Mouse (Mus musculus): Measurements from ENCODE around the gene Enc1. TPM values are rescaled to one million over a fixed set of nuclear protein-coding genes. Genes with fewer than 3 reads are reported as not detected.

Enc1 gene
- polyA plus RNA-seq, 1 experiment from 2014 or later: 0.75 TPM

DNA sequence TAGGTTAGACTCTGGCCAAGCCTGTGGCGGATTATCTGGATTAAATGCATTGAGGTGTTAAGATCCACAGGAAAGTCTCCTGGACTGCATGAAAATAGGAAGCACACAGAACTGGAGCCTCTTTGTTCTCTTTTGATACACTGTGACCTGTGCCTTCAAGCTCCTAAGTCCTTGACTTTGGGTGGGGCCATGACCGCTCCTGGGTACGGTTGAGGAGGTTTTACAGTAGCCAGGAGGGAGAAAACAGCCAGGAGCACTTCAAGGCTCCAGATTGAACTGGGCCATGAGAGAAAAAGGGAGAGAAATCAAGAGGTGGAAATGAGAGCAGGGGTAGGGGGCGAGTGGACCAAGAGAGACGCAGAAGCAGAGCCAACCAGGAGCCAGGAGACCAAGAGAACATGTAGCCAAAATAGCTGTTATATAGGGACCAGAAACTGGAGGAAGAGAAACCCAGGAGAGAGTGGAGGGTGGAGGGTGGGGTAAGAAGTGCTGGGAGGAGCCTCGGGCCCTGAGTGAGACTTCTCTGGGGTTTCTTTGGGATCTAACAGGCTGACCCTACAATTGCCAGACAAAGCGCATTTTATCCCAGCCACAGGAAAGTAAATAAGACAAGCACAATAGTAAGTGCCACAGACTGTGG is 33.3 kb upstream of the Enc1 start:
- DNase-seq (no peak), ATAC-seq (ENCODE audit: low read depth) (no peak)
- Histone ChIP-seq H3K27ac (no peak overlapping the region), H3K36me3 (no peaks in the 10 kb centered on the region), H3K4me1 (replicated peaks) (peaks cover 16% of the 10 kb centered on the region), H3K27me3 (no peaks in the 10 kb centered on the region), H3K9ac (no peak overlapping the region), H3K9me3 (replicated peaks) (no peaks in the 10 kb centered on the region), H3K4me2 (no peak overlapping the region), H3K4me3 (replicated peaks) (no peak overlapping the region)
- WGBS (ENCODE audit: insufficient replicate concordance): 70% methylated on average over 7 of the region's 7 CpGs

DNA sequence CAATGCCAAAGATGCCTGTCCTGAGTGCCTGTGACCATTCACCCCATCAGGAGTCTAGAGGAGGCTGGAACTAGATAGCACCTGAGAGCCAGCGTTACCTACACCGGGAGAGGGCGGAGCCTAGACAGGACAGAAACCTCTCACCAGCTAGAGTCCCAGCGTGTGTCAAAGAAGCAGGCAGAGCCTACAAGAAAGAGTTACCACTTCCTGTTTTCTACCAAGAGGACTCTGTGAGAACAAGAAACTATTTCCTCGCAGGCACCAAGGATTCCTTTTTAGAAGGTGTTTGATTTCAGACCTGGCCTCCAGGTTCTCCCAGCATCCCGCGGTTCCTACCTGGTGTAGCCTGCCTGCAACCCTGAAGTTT is 32.8 kb upstream of the Enc1 start:
- DNase-seq (no peak), ATAC-seq (ENCODE audit: low read depth) (no peak)
- H3K4me3 ChIP-seq (replicated peaks): no peak overlapping the region
- no peak overlapping the region for H3K4me2 ChIP-seq
- no peaks in the 10 kb centered on the region for H3K27me3 ChIP-seq
- no peaks in the 10 kb centered on the region for H3K9me3 ChIP-seq (replicated peaks)
- WGBS (ENCODE audit: insufficient replicate concordance): 35% methylated on average over 7 of the region's 7 CpGs
- H3K4me1 ChIP-seq (replicated peaks): peaks cover 16% of the 10 kb centered on the region
- no peak overlapping the region for H3K27ac ChIP-seq
- H3K9ac ChIP-seq: no peak overlapping the region
- no peaks in the 10 kb centered on the region for H3K36me3 ChIP-seq

DNA sequence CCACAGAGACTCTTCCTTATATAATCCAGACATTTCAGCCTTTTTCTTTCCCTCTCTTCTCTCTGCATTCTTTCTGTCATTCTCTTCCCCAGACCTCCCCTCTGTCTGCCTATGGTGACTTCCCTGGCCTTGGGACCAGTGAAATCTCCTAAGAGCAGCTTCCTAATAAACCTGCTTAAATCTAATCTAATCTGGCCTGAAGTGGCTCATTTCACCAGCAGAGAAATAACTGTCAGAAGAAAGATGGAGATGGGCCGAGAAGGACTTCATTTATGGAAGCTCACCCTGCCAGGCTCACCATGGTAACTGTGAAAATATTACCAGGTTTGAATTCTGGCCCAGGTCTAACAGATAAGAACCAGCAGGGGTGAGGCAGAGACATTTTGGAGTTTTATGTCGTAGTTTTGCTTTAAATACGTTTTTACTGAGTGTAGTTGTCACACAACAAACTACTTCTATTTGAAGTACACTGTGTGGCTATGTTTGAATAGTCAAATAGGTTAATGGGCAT is 32.4 kb upstream of the Enc1 start:
- H3K27ac ChIP-seq: no peak overlapping the region
- DNase-seq (no peak), ATAC-seq (ENCODE audit: low read depth) (no peak)
- H3K9me3 ChIP-seq (replicated peaks): no peaks in the 10 kb centered on the region
- H3K36me3 ChIP-seq: no peaks in the 10 kb centered on the region
- WGBS (ENCODE audit: insufficient replicate concordance): 35% methylated on average over 3 of the region's 3 CpGs
- H3K4me1 ChIP-seq (replicated peaks): peaks cover 16% of the 10 kb centered on the region
- no peak overlapping the region for H3K4me2 ChIP-seq
- H3K27me3 ChIP-seq: no peaks in the 10 kb centered on the region
- no peak overlapping the region for H3K4me3 ChIP-seq (replicated peaks)
- H3K9ac ChIP-seq: no peak overlapping the region

DNA sequence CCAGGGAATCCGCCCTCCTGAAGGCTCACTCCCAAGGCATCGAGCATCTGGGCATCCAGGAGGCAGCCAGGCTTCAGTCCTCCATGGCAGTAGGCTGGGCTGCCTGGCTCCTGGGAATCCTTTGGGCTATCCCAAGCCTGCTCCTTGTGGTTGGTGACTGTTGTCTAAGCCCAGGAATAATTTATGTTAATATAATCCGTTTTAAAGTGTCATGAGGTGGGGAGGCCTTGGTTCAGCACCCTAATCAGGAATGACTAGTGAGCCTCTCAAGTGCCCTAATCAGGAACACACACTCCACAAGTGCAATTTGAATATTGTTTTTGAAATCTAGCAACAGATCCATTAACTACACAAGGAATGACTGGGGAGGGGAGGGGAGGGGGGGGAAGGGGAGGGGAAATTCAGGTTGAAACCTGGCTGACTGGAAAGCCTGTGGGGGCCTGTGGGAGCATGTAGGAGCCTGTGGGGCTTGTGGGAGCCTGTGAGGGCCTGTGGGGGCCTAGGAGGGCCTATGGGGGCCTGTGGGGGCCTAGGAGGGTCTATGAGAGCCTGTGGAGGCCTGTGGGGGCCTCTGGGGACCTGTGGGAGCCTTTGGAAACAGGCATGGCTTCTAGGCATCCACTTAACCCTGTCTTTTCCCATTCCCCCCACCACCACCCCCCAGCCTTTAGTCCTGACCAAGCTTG is 26.2 kb upstream of the Enc1 start:
- Histone ChIP-seq H3K4me3 (replicated peaks) (no peak overlapping the region), H3K36me3 (no peaks in the 10 kb centered on the region), H3K9me3 (replicated peaks) (no peaks in the 10 kb centered on the region), H3K4me2 (no peak overlapping the region), H3K9ac (no peak overlapping the region), H3K27me3 (no peaks in the 10 kb centered on the region), H3K27ac (no peak overlapping the region), H3K4me1 (replicated peaks) (no peaks in the 10 kb centered on the region)
- whole genome bisulfite sequencing (ENCODE audit: insufficient replicate concordance): 58% methylated on average over 3 of the region's 3 CpGs
- DNase-seq (no peak), ATAC-seq (ENCODE audit: low read depth) (no peak)

DNA sequence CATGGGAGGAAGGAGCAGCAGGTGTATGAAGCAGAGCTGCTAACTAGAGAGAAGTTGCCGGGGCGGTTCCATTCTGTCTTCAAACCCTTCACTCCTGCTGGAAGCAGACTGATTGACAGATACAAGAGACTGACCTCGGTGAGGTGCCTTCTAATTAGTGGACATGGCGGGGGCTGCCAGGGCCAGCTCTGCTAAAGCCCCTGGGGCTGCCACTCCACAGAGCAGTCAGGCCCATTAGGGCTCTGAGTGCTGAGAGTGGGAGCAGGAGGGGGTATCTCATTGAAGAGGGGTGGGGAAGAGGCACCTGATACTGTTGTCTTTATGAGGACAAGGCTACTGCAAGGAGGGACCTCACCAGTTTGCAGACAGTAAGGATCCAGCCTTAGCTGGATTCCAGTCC is 25.3 kb upstream of the Enc1 start:
- 62% methylated on average over 4 of the region's 4 CpGs for WGBS (ENCODE audit: insufficient replicate concordance)
- ATAC-seq (ENCODE audit: low read depth) (no peak), DNase-seq (no peak)
- no peak overlapping the region for H3K27ac ChIP-seq
- no peak overlapping the region for H3K4me3 ChIP-seq (replicated peaks)
- no peaks in the 10 kb centered on the region for H3K9me3 ChIP-seq (replicated peaks)
- H3K36me3 ChIP-seq: no peaks in the 10 kb centered on the region
- no peak overlapping the region for H3K4me2 ChIP-seq
- no peaks in the 10 kb centered on the region for H3K4me1 ChIP-seq (replicated peaks)
- no peak overlapping the region for H3K9ac ChIP-seq
- H3K27me3 ChIP-seq: no peaks in the 10 kb centered on the region

DNA sequence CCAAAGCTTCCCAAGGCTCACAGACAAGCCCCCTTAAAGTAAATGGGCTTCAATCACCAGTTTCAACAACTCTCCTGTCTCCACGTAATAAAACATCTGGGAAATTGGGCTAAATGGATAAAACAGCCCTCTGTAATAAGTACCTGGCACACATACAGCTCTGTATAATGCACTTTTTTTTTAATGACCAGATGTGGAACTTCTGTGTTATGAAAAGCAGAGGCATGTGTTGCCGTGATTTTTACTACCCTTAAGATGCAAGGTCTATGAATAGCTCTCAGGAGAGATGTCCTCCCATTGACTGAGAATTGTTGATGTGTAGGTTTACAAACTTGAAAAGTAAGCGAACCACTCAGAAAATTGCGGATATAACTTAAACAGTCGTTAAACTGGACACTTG is 24.7 kb upstream of the Enc1 start:
- Histone ChIP-seq H3K36me3 (no peaks in the 10 kb centered on the region), H3K27me3 (no peaks in the 10 kb centered on the region), H3K9me3 (replicated peaks) (no peaks in the 10 kb centered on the region), H3K4me1 (replicated peaks) (no peaks in the 10 kb centered on the region), H3K4me3 (replicated peaks) (no peak overlapping the region), H3K4me2 (no peak overlapping the region), H3K27ac (no peak overlapping the region), H3K9ac (no peak overlapping the region)
- WGBS (ENCODE audit: insufficient replicate concordance): 57% methylated on average over 5 of the region's 5 CpGs
- ATAC-seq (ENCODE audit: low read depth): no peak
- no peak for DNase-seq

DNA sequence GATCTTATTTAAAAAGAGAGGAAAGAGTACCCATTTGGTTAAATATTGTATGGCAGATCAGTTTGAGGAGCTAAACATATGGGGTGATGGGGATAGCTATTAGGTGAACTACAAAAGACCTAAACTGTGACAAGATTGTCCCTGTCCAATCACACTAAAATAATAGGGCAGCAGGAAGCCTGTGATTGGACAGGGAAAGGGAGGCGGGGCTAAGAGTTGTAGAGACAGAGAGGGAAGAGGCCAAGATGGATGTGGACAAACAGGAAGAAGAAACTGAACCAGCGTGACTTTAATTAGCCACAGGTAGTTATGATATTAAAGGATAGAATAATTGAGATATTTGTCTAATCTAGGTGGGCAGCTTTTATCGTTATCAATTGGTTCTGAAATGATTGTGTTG is 20.9 kb upstream of the Enc1 start:
- no peaks in the 10 kb centered on the region for H3K36me3 ChIP-seq
- no peak for DNase-seq
- no peak overlapping the region for H3K27ac ChIP-seq
- H3K4me3 ChIP-seq (replicated peaks): no peak overlapping the region
- no peaks in the 10 kb centered on the region; the same call in 1 of the 2 replicates for H3K4me1 ChIP-seq (replicated peaks)
- WGBS (ENCODE audit: insufficient replicate concordance): 78% methylated on average over 3 of the region's 3 CpGs
- no peak overlapping the region for H3K4me2 ChIP-seq
- H3K9me3 ChIP-seq (replicated peaks): no peaks in the 10 kb centered on the region
- no peak for ATAC-seq (ENCODE audit: low read depth)
- no peak overlapping the region for H3K9ac ChIP-seq
- no peaks in the 10 kb centered on the region for H3K27me3 ChIP-seq

DNA sequence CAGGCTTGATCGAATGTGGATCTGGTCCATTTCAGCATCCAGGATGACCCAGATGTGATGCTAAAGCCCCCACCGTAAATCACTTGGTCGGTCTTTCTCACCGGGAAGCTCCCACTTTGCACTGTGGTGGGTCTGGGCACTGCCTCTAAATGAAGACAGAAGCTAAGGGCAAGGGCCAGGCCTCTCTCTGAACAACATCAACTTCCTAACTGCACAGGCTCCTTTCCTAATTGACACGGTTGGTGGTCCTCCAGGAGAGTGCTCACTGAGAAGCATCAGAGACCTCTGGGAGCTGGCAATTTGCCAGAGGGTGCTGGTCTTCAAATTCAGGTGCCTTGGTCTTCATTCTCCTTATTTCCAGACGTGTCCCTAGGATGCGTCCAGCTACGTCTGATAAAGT is 17.0 kb upstream of the Enc1 start:
- 65% methylated on average over 8 of the region's 8 CpGs for WGBS (ENCODE audit: insufficient replicate concordance)
- no peaks in the 10 kb centered on the region; the same call in 1 of the 2 replicates for H3K4me1 ChIP-seq (replicated peaks)
- no peaks in the 10 kb centered on the region for H3K27me3 ChIP-seq
- peak; percentile 16; the same call in 1 of the 2 replicates for ATAC-seq (ENCODE audit: low read depth)
- no peaks in the 10 kb centered on the region for H3K36me3 ChIP-seq
- no peaks in the 10 kb centered on the region for H3K9me3 ChIP-seq (replicated peaks)
- H3K9ac ChIP-seq: no peak overlapping the region
- no peak overlapping the region for H3K27ac ChIP-seq
- no peak overlapping the region for H3K4me2 ChIP-seq
- no peak for DNase-seq
- no peak overlapping the region for H3K4me3 ChIP-seq (replicated peaks)

DNA sequence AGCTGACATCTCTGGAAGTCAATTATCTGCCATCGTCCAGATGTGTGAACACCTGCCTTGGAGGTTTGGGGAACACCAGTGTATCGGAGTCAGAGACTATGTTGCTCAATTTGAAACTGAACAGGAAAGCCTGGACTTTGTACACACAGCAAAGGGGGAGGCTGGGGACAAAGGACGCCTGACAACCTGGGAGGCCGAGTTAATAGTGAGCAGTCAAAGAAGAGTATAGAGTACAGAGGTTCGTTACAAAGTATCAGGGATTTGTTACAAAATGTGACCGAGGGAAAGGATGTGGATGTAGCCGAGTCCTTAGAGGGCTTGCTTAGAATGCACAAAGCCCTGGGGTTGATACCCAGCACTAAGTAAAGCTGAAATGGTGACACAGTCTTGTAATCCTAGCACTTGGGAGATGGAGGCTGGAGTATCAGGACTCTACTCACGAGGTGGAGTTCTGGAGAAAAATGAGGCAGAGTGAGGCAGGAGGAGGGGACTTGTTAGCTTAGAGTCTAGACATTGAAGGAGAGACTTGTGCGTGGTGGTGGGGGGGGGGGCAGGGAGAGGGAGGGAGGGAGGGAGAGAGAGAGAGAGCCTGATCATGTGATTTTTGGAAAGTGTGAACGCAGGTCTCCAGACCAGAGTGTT is 16.4 kb upstream of the Enc1 start:
- no peaks in the 10 kb centered on the region for H3K9me3 ChIP-seq (replicated peaks)
- no peak overlapping the region for H3K9ac ChIP-seq
- 49% methylated on average over 10 of the region's 10 CpGs for WGBS (ENCODE audit: insufficient replicate concordance)
- ATAC-seq (ENCODE audit: low read depth): peak; percentile 81
- H3K27me3 ChIP-seq: no peaks in the 10 kb centered on the region
- no peaks in the 10 kb centered on the region; the same call in 1 of the 2 replicates for H3K4me1 ChIP-seq (replicated peaks)
- H3K36me3 ChIP-seq: no peaks in the 10 kb centered on the region
- H3K4me3 ChIP-seq (replicated peaks): no peak overlapping the region
- H3K4me2 ChIP-seq: no peak overlapping the region
- DNase-seq: no peak
- peak overlapping the region; percentile 56 for H3K27ac ChIP-seq

DNA sequence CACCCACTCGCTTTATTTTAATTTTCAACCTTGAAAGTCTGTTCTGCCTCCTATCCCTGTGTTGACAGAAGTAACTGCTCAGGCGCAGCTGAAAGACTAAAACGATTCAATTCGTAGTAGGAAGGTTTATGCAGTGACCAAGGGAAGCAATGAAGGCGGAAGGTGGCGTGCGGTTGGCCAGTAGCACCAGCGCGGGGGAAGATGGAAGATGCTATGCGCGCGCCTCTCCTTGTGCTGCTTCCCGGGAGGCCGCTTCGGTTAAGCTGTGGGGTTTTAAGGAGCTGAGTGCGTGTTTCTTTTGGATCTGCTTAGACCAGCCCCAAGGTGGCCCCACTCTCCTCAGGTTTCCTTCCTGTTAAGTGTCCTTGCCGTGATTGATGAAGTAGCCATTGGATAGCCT is 15.8 kb upstream of the Enc1 start:
- H3K27me3 ChIP-seq: no peaks in the 10 kb centered on the region
- DNase-seq: no peak
- no peaks in the 10 kb centered on the region for H3K36me3 ChIP-seq
- H3K9me3 ChIP-seq (replicated peaks): no peaks in the 10 kb centered on the region
- H3K4me3 ChIP-seq (replicated peaks): no peak overlapping the region
- no peaks in the 10 kb centered on the region; the same call in 1 of the 2 replicates for H3K4me1 ChIP-seq (replicated peaks)
- 64% methylated on average over 17 of the region's 17 CpGs for WGBS (ENCODE audit: insufficient replicate concordance)
- no peak overlapping the region for H3K4me2 ChIP-seq
- no peak for ATAC-seq (ENCODE audit: low read depth)
- peak overlapping the region; percentile 56; the same call in 1 of the 2 replicates for H3K27ac ChIP-seq
- no peak overlapping the region for H3K9ac ChIP-seq

DNA sequence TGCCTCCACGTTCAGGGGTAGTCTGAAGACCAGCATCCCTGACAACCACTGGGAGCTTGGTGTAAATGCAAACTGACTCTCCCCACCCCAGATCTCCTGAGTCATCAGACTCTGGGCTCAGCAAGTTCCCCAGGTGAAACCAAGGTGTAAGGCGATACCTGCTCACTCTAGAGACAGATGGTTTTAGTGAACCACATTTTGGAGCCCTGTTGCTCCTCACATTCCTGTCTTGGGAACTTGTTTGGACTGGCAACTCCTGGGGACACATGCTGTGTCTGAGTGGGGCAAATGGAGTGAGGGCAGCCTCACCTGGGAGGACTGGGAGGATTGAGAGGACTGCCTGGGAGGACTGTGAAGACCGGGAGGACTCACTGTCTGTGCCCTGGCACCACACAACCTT is 13.1 kb upstream of the Enc1 start:
- Histone ChIP-seq H3K4me1 (replicated peaks) (no peaks in the 10 kb centered on the region; the same call in 1 of the 2 replicates), H3K27ac (no peak overlapping the region), H3K9ac (no peak overlapping the region), H3K4me3 (replicated peaks) (no peak overlapping the region), H3K36me3 (no peaks in the 10 kb centered on the region), H3K9me3 (replicated peaks) (no peaks in the 10 kb centered on the region), H3K27me3 (no peaks in the 10 kb centered on the region), H3K4me2 (no peak overlapping the region)
- WGBS (ENCODE audit: insufficient replicate concordance): 69% methylated on average over 3 of the region's 3 CpGs
- DNase-seq (no peak), ATAC-seq (ENCODE audit: low read depth) (no peak)
